Mouse (Mus musculus): ENCODE data around the gene Gm10153. TPM values are rescaled to one million over a fixed set of nuclear protein-coding genes. Genes with fewer than 3 reads are reported as not detected.
"Not testable (repeated sequence)": the region's sequence is repeated elsewhere in the genome, so short reads cannot be mapped to it uniquely, and the experiment has no call there.

Gm10153 gene
- total RNA-seq (2014; fragmentation: Nextera tagmentation) (not detected in 2 replicates), total RNA-seq (2017) (not detected in 2 replicates), polyA plus RNA-seq (2012) (not detected in 2 replicates)

GRCm38 (mm10) chr7:142190289-142190688 lies at the start of gene Gm10153:
Gene Gm10153, minus strand, starts transcription at chr7:142190389.
- H3K36me3 ChIP-seq (replicated peaks) = no peaks in the 10 kb centered on the region

GRCm38 (mm10) chr7:142231540-142231939 lies 41.4 kb upstream of the Gm10153 start:
- Histone ChIP-seq H3K36me3 (replicated peaks) (no peaks in the 10 kb centered on the region), H3K4me1 (ENCODE audit: insufficient read depth, low read depth, low read length) (no peaks in the 10 kb centered on the region), H3K4me3 (ENCODE audit: low read depth, low read length) (no peak overlapping the region), H3K27me3 (ENCODE audit: insufficient read depth, low read length) (no peaks in the 10 kb centered on the region), H3K9me3 (replicated peaks) (no peaks in the 10 kb centered on the region)
- no peak for ATAC-seq (ENCODE audit: extremely low read depth, insufficient number of reproducible peaks, low FRiP score, poor library complexity, severe bottlenecking)
- TF ChIP-seq GATA1 (IDR thresholded peaks at IDR 0.05; ENCODE audit: borderline replicate concordance, low read length) (no peak), TAL1 (conservative IDR thresholded peaks at IDR 0.05; ENCODE audit: low read depth, low read length) (no peak), GATA2 (IDR thresholded peaks at IDR 0.05; ENCODE audit: borderline replicate concordance, low read depth, low read length) (no peak), POLR2AphosphoS5 (IDR thresholded peaks at IDR 0.05; ENCODE audit: insufficient replicate concordance, low read depth, low read length) (no peak), CTCF (IDR thresholded peaks at IDR 0.05; ENCODE audit: low read depth, low read length) (no peak)
- no peak for DNase-seq (ENCODE audit: low spot score)

More at GRCm38 (mm10) chr7:142190289-142190688, at the start of gene Gm10153:
- DNase-seq (ENCODE audit: low spot score) (no peak), ATAC-seq (ENCODE audit: extremely low read depth, insufficient number of reproducible peaks, low FRiP score, poor library complexity, severe bottlenecking) (no peak)
- TF ChIP-seq GATA2 (IDR thresholded peaks at IDR 0.05; ENCODE audit: borderline replicate concordance, low read depth, low read length) (no peak), POLR2AphosphoS5 (IDR thresholded peaks at IDR 0.05; ENCODE audit: insufficient replicate concordance, low read depth, low read length) (no peak), GATA1 (IDR thresholded peaks at IDR 0.05; ENCODE audit: borderline replicate concordance, low read length) (no peak), TAL1 (conservative IDR thresholded peaks at IDR 0.05; ENCODE audit: low read depth, low read length) (no peak), CTCF (IDR thresholded peaks at IDR 0.05; ENCODE audit: low read depth, low read length) (no peak)
- Histone ChIP-seq H3K4me3 (ENCODE audit: low read depth, low read length) (no peak within 1 kb of the TSS), H3K4me1 (ENCODE audit: insufficient read depth, low read depth, low read length) (no peaks in the 10 kb centered on the region), H3K9me3 (replicated peaks) (0 out of 2 replicates have a peak, but pooled peaks cover 2% of the 10 kb centered on the region), H3K27me3 (ENCODE audit: insufficient read depth, low read length) (peaks cover 11% of the 10 kb centered on the region)

GRCm38 (mm10) chr7:142229871-142230270 lies 39.7 kb upstream of the Gm10153 start, which contains the start of gene Krtap5-5:
Gene Krtap5-5, minus strand, starts transcription at chr7:142229971.
- H3K27me3 ChIP-seq (ENCODE audit: insufficient read depth, low read length) = not testable (repeated sequence)

GRCm38 (mm10) chr7:142224518-142224917 lies 34.3 kb upstream of the Gm10153 start:
- Histone ChIP-seq H3K4me1 (ENCODE audit: insufficient read depth, low read depth, low read length) (no peaks in the 10 kb centered on the region), H3K4me3 (ENCODE audit: low read depth, low read length) (no peak overlapping the region), H3K9me3 (replicated peaks) (no peaks in the 10 kb centered on the region), H3K36me3 (replicated peaks) (no peaks in the 10 kb centered on the region), H3K27me3 (ENCODE audit: insufficient read depth, low read length) (no peaks in the 10 kb centered on the region)
- TF ChIP-seq GATA1 (IDR thresholded peaks at IDR 0.05; ENCODE audit: borderline replicate concordance, low read length) (no peak), TAL1 (conservative IDR thresholded peaks at IDR 0.05; ENCODE audit: low read depth, low read length) (no peak), CTCF (IDR thresholded peaks at IDR 0.05; ENCODE audit: low read depth, low read length) (no peak), POLR2AphosphoS5 (IDR thresholded peaks at IDR 0.05; ENCODE audit: insufficient replicate concordance, low read depth, low read length) (no peak), GATA2 (IDR thresholded peaks at IDR 0.05; ENCODE audit: borderline replicate concordance, low read depth, low read length) (no peak)
- no peak for DNase-seq (ENCODE audit: low spot score)
- no peak for ATAC-seq (ENCODE audit: extremely low read depth, insufficient number of reproducible peaks, low FRiP score, poor library complexity, severe bottlenecking)

More at GRCm38 (mm10) chr7:142229871-142230270, 39.7 kb upstream of the Gm10153 start, which contains the start of gene Krtap5-5:
- H3K9me3 ChIP-seq (replicated peaks); ATAC-seq (ENCODE audit: extremely low read depth, insufficient number of reproducible peaks, low FRiP score, poor library complexity, severe bottlenecking); H3K4me3 ChIP-seq (ENCODE audit: low read depth, low read length); H3K36me3 ChIP-seq (replicated peaks); H3K4me1 ChIP-seq (ENCODE audit: insufficient read depth, low read depth, low read length); DNase-seq (ENCODE audit: low spot score): not testable (repeated sequence)

GRCm38 (mm10) chr7:142212136-142212535 lies 21.9 kb upstream of the Gm10153 start:
- H3K4me3 ChIP-seq (ENCODE audit: low read depth, low read length); ATAC-seq (ENCODE audit: extremely low read depth, insufficient number of reproducible peaks, low FRiP score, poor library complexity, severe bottlenecking); H3K4me1 ChIP-seq (ENCODE audit: insufficient read depth, low read depth, low read length); DNase-seq (ENCODE audit: low spot score); H3K9me3 ChIP-seq (replicated peaks); H3K36me3 ChIP-seq (replicated peaks); H3K27me3 ChIP-seq (ENCODE audit: insufficient read depth, low read length): not testable (repeated sequence)

GRCm38 (mm10) chr7:142211559-142211958 lies 21.4 kb upstream of the Gm10153 start, which contains the start of gene Gm7579:
Gene Gm7579, plus strand, starts transcription at chr7:142211859.
- H3K4me1 ChIP-seq (ENCODE audit: insufficient read depth, low read depth, low read length) = no peaks in the 10 kb centered on the region; the same call in 1 of the 2 replicates
- peaks cover 7% of the 10 kb centered on the region; the same call in 1 of the 2 replicates for H3K27me3 ChIP-seq (ENCODE audit: insufficient read depth, low read length)
- no peak within 1 kb of the TSS for H3K4me3 ChIP-seq (ENCODE audit: low read depth, low read length)
- H3K36me3 ChIP-seq (replicated peaks) = no peaks in the 10 kb centered on the region
- no peak for ATAC-seq (ENCODE audit: extremely low read depth, insufficient number of reproducible peaks, low FRiP score, poor library complexity, severe bottlenecking)
- TF ChIP-seq GATA1 (IDR thresholded peaks at IDR 0.05; ENCODE audit: borderline replicate concordance, low read length) = no peak
- no peak for TF ChIP-seq TAL1 (conservative IDR thresholded peaks at IDR 0.05; ENCODE audit: low read depth, low read length)
- TF ChIP-seq POLR2AphosphoS5 (IDR thresholded peaks at IDR 0.05; ENCODE audit: insufficient replicate concordance, low read depth, low read length) = no peak
- TF ChIP-seq GATA2 (IDR thresholded peaks at IDR 0.05; ENCODE audit: borderline replicate concordance, low read depth, low read length) = no peak
- no peak for TF ChIP-seq CTCF (IDR thresholded peaks at IDR 0.05; ENCODE audit: low read depth, low read length)
- no peaks in the 10 kb centered on the region for H3K9me3 ChIP-seq (replicated peaks)
- no peak for DNase-seq (ENCODE audit: low spot score)

GRCm38 (mm10) chr7:142206891-142207290 lies 16.7 kb upstream of the Gm10153 start:
- H3K27me3 ChIP-seq (ENCODE audit: insufficient read depth, low read length); H3K36me3 ChIP-seq (replicated peaks); H3K9me3 ChIP-seq (replicated peaks); ATAC-seq (ENCODE audit: extremely low read depth, insufficient number of reproducible peaks, low FRiP score, poor library complexity, severe bottlenecking); H3K4me3 ChIP-seq (ENCODE audit: low read depth, low read length); H3K4me1 ChIP-seq (ENCODE audit: insufficient read depth, low read depth, low read length); DNase-seq (ENCODE audit: low spot score): not testable (repeated sequence)
